Mouse (Mus musculus): ENCODE results near the gene Matn3. TPM values are rescaled to one million over a fixed set of nuclear protein-coding genes. Genes with fewer than 3 reads are reported as not detected.

The Matn3 gene
- polyA plus RNA-seq, 1 experiment from 2014 or later = 2.5 TPM

DNA sequence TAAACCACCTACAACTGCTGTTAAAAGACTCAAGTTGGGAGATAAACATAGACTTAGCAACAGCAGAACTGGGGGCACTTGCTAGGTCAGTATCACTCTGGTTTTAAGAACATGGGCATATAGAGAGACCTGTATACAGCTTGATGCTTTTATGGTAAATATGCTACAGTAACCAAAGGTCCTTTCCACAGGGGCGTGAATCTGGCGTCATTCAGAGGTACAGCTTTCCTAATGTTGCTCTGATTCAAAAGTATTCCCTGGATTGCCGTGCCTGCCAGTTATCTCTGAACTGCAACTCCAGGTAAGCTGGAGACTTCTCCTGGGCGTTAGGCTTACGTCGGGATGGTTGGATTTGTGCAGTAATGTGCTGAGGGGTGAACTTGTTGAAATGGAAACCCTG is 60.1 kb downstream of the Matn3 start:
- Histone ChIP-seq H3K4me3 (no peak overlapping the region), H3K9me3 (no peaks in the 10 kb centered on the region), H3K4me1 (peaks cover 6% of the 10 kb centered on the region; the same call in 1 of the 2 replicates), H3K36me3 (peaks cover 3% of the 10 kb centered on the region; the same call in 1 of the 2 replicates), H3K27me3 (ENCODE audit: insufficient read depth, poor library complexity, severe bottlenecking) (no peaks in the 10 kb centered on the region), H3K27ac (no peak overlapping the region)
- WGBS = 87% methylated on average over 6 of the region's 6 CpGs
- peak; percentile 46 for DNase-seq (ENCODE audit: low spot score)

DNA sequence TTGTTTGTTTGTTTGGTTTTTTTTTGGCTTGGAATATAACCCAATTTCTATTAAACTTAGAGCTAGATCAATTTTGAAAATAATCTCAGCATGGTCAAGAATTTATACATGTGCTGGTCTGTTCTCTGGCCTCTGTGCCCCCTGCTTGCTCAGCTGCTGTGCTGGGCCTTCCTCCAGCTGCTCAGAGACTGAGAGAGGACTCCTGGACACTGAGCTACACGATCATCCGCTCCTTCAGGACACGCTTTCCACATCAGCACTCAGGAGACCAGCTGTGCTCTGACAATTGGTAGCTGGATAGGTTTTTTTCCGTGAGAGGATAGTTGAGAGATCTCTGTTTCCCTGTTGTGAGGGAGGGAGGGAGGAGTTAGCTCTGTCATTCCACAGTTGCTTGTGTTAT is 62.6 kb downstream of the Matn3 start:
- H3K27ac ChIP-seq = no peak overlapping the region
- WGBS = 49% methylated on average over 4 of the region's 4 CpGs
- peaks cover 6% of the 10 kb centered on the region; the same call in 1 of the 2 replicates for H3K4me1 ChIP-seq
- H3K27me3 ChIP-seq (ENCODE audit: insufficient read depth, poor library complexity, severe bottlenecking) = no peaks in the 10 kb centered on the region
- no peak overlapping the region for H3K4me3 ChIP-seq
- peak; percentile 61 for DNase-seq (ENCODE audit: low spot score)
- H3K9me3 ChIP-seq = no peaks in the 10 kb centered on the region
- peaks cover 5% of the 10 kb centered on the region; the same call in 1 of the 2 replicates for H3K36me3 ChIP-seq

DNA sequence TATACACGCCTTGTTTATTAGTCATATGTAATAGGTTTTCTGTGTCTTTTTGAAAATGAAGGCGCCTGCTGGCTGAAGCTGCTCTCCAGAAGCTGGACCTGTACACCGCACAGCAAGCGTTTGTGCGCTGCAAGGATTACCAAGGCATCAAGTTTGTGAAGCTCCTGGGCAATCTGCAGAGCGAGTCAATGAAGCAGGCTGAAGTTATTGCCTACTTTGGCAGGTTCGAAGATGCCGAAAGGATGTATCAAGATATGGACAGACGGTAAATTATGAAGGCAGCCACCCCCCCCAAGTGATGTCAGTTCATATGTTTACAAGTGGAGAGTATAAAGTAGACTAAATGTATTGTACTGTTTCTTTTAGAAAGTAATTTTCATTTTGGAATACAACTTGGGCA is 68.6 kb downstream of the Matn3 start:
- no peaks in the 10 kb centered on the region for H3K27me3 ChIP-seq (ENCODE audit: insufficient read depth, poor library complexity, severe bottlenecking)
- DNase-seq (ENCODE audit: low spot score) = peak; percentile 61
- H3K27ac ChIP-seq = no peak overlapping the region
- H3K4me1 ChIP-seq = no peaks in the 10 kb centered on the region
- peaks cover 5% of the 10 kb centered on the region; the same call in 1 of the 2 replicates for H3K36me3 ChIP-seq
- no peak overlapping the region for H3K4me3 ChIP-seq
- WGBS = 90% methylated on average over 9 of the region's 9 CpGs
- H3K9me3 ChIP-seq = no peaks in the 10 kb centered on the region

DNA sequence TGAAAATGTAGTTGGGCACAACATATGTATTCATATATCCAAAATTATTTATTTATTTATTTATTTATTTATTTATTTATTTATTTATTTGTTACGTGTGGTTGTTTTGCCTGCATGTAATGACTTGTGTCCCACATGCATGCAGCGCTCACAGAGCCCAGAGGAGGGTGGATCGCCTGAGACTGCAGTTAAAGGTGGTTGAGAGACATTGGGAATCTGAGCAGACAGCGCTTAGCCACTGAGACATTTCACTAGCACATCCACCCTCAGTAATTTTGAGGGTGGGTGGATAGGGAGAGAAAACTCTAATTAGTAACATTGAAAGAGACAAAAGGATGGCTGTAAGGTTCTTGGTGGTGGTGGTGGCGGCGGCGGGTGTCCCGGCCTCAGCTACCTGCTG is 72.7 kb downstream of the Matn3 start:
- Histone ChIP-seq H3K27me3 (ENCODE audit: insufficient read depth, poor library complexity, severe bottlenecking) (no peaks in the 10 kb centered on the region), H3K27ac (no peak overlapping the region), H3K4me3 (no peak overlapping the region), H3K9me3 (no peaks in the 10 kb centered on the region), H3K4me1 (no peaks in the 10 kb centered on the region), H3K36me3 (0 out of 2 replicates have a peak, but pooled peaks cover 2% of the 10 kb centered on the region)
- WGBS = 87% methylated on average over 8 of the region's 8 CpGs
- peak; percentile 51 for DNase-seq (ENCODE audit: low spot score)

DNA sequence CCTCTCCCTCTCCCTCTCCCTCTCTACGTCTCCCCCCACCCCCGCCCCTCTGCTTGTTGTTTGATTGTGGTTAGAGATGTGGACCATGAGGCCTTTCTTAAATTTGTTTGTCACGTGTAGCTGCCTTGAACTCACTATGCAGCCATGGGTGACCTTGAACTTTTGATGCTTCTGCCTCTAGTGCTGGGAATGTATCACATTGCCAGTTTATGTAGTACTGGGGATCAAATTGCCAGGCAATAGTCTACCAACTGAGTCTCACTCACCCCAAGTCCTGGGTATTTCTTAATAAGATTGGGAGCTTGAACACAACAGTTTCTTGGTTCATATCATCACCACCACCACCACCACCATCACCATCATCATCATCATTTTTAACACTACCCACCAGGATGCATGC is 73.3 kb downstream of the Matn3 start:
- Histone ChIP-seq H3K4me1 (no peaks in the 10 kb centered on the region), H3K27me3 (ENCODE audit: insufficient read depth, poor library complexity, severe bottlenecking) (no peaks in the 10 kb centered on the region), H3K27ac (no peak overlapping the region), H3K9me3 (no peaks in the 10 kb centered on the region), H3K36me3 (0 out of 2 replicates have a peak, but pooled peaks cover 2% of the 10 kb centered on the region), H3K4me3 (no peak overlapping the region)
- 76% methylated on average over 2 of the region's 3 CpGs for WGBS
- peak; percentile 54 for DNase-seq (ENCODE audit: low spot score)

Other genes starting within 250 kb of the Matn3 start
- 44.5 and 75.8 TPM in 2 replicates for gene Sdc1, start 176.6 kb upstream of the Matn3 start, polyA plus RNA-seq (2016; fragmentation: Nextera tagmentation; extraction: Ambion mirVana)
- 199 and 219 TPM in 2 replicates for gene Laptm4a, start 26.3 kb upstream of the Matn3 start, polyA plus RNA-seq (2016; fragmentation: Nextera tagmentation; extraction: Ambion mirVana)
- gene Wdr35, start 26.0 kb downstream of the Matn3 start, polyA plus RNA-seq (2016; fragmentation: Nextera tagmentation; extraction: Ambion mirVana) = 14.6 and 15.1 TPM in 2 replicates
- gene Ttc32, start 82.1 kb downstream of the Matn3 start, polyA plus RNA-seq (2016; fragmentation: Nextera tagmentation; extraction: Ambion mirVana) = 11.8 and 14.4 TPM in 2 replicates

All from heart, embryonic 10.5 days (tissue).